Mouse (Mus musculus) limb, embryonic 12.5 days (tissue): Measurements from ENCODE around the gene Pofut2. TPM values are rescaled to one million over a fixed set of nuclear protein-coding genes. Genes with fewer than 3 reads are reported as not detected.

Source experiments
- ATAC-seq: fragments of 200-750 bp; cut with Nextera tagmentation; 2 replicates; pipeline ENCODE4 v1.8.0; 2017; ENCODE audit warnings: low read depth, moderate TSS enrichment; ENCODE audit not compliant: insufficient number of reproducible peaks, insufficient read depth, low FRiP score, low TSS enrichment
- H3K27ac ChIP-seq: fragments of 300-500 bp; sonication (generic); 2 replicates; pipeline ENCODE4 v1.5.1; 2016; ENCODE audit warnings: mild to moderate bottlenecking, moderate library complexity
- H3K27me3 ChIP-seq: fragments of 300-500 bp; sonication (generic); 2 replicates; pipeline ENCODE4 v1.6.1; 2016; ENCODE audit warnings: mild to moderate bottlenecking, moderate library complexity
- H3K36me3 ChIP-seq: fragments of 300-500 bp; sonication (generic); 2 replicates; pipeline ENCODE4 v1.6.1; 2016; ENCODE audit warnings: mild to moderate bottlenecking, moderate library complexity
- H3K4me1 ChIP-seq: fragments of 300-500 bp; sonication (generic); replicated peaks from 2 replicates; pipeline ENCODE4 v1.6.1; 2016
- H3K4me2 ChIP-seq: fragments of 300-500 bp; sonication (generic); 2 replicates; pipeline ENCODE4 v1.6.1; 2016; ENCODE audit warnings: mild to moderate bottlenecking, moderate library complexity
- H3K4me3 ChIP-seq: fragments of 300-500 bp; sonication (generic); replicated peaks from 2 replicates; pipeline ENCODE4 v1.5.1; 2016; ENCODE audit warnings: mild to moderate bottlenecking
- H3K9ac ChIP-seq: fragments of 300-500 bp; sonication (generic); replicated peaks from 2 replicates; pipeline ENCODE4 v1.6.1; 2016; ENCODE audit warnings: mild to moderate bottlenecking, moderate library complexity
- H3K9me3 ChIP-seq: fragments of 300-500 bp; sonication (generic); 2 replicates; pipeline ENCODE4 v1.6.1; 2016; ENCODE audit warnings: mild to moderate bottlenecking, moderate library complexity
- WGBS: fragments of 180-500 bp; shearing (Covaris S2); methylation state at CpG from one replicate; pipeline ENCODE4 v1.1.7; 2016; 5-methylcytosine and 5-hydroxymethylcytosine counted together
- polyA plus RNA-seq: library from polyadenylated mRNA; unstranded; fragments of >200 nt; fragmentation: Nextera tagmentation; extraction: Ambion mirVana; gene quantifications from 2 replicates; pipeline ENCODE4 v1.2.1, GENCODE M21; 2016

Gene Pofut2
- 95.6 and 98.1 TPM in 2 replicates for polyA plus RNA-seq

GRCm38 (mm10) chr10:77258704-77259621, at the start of gene Pofut2:
Gene Pofut2 (plus strand): TSS chr10:77259218.
- Histone ChIP-seq H3K27me3 (no peaks in the 10 kb centered on the region), H3K4me2 (peak within 1 kb of the TSS; percentile 74), H3K36me3 (peaks cover 36% of the 10 kb centered on the region), H3K4me3 (peak within 1 kb of the TSS; percentile 95), H3K9ac (peak within 1 kb of the TSS; percentile 84), H3K9me3 (no peaks in the 10 kb centered on the region), H3K4me1 (peaks cover 22% of the 10 kb centered on the region), H3K27ac (peak within 1 kb of the TSS; percentile 87)
- under 1% methylated on average over 81 of the region's 81 CpGs for WGBS
- ATAC-seq = peak; percentile 97

GRCm38 (mm10) chr10:77209261-77209660, 49.8 kb upstream of the Pofut2 start:
- no peaks in the 10 kb centered on the region for H3K9me3 ChIP-seq
- H3K4me3 ChIP-seq = no peak overlapping the region
- no peaks in the 10 kb centered on the region for H3K36me3 ChIP-seq
- no peak for ATAC-seq
- peaks cover 32% of the 10 kb centered on the region for H3K4me1 ChIP-seq
- no peak overlapping the region for H3K4me2 ChIP-seq
- H3K27me3 ChIP-seq = no peaks in the 10 kb centered on the region
- no peak overlapping the region for H3K9ac ChIP-seq
- 46% methylated on average over 5 of the region's 5 CpGs for WGBS
- H3K27ac ChIP-seq = no peak overlapping the region

- Histone ChIP-seq H3K27ac (no peak overlapping the region), H3K4me1 (peaks cover 30% of the 10 kb centered on the region), H3K36me3 (no peaks in the 10 kb centered on the region), H3K4me3 (no peak overlapping the region), H3K9me3 (no peaks in the 10 kb centered on the region), H3K4me2 (no peak overlapping the region), H3K27me3 (no peaks in the 10 kb centered on the region), H3K9ac (no peak overlapping the region)
- ATAC-seq = no peak
- WGBS = 86% methylated on average over 3 of the region's 3 CpGs
Measured at GRCm38 (mm10) chr10:77210666-77211065, 48.4 kb upstream of the Pofut2 start.

- H3K4me2 ChIP-seq = no peak overlapping the region
- H3K9ac ChIP-seq = no peak overlapping the region
- 65% methylated on average over 11 of the region's 11 CpGs for WGBS
- no peak for ATAC-seq
- H3K36me3 ChIP-seq = no peaks in the 10 kb centered on the region
- H3K4me3 ChIP-seq = no peak overlapping the region
- peaks cover 32% of the 10 kb centered on the region for H3K4me1 ChIP-seq
- no peak overlapping the region for H3K27ac ChIP-seq
- no peaks in the 10 kb centered on the region for H3K27me3 ChIP-seq
- no peaks in the 10 kb centered on the region for H3K9me3 ChIP-seq
Measured at GRCm38 (mm10) chr10:77211116-77211570, 47.9 kb upstream of the Pofut2 start.

GRCm38 (mm10) chr10:77212354-77213120, 46.5 kb upstream of the Pofut2 start:
- H3K36me3 ChIP-seq = no peaks in the 10 kb centered on the region
- ATAC-seq = no peak
- no peak overlapping the region for H3K27ac ChIP-seq
- no peak overlapping the region for H3K9ac ChIP-seq
- no peak overlapping the region for H3K4me2 ChIP-seq
- WGBS = 86% methylated on average over 6 of the region's 6 CpGs
- no peaks in the 10 kb centered on the region for H3K27me3 ChIP-seq
- H3K4me3 ChIP-seq = no peak overlapping the region
- peaks cover 19% of the 10 kb centered on the region for H3K4me1 ChIP-seq
- H3K9me3 ChIP-seq = no peaks in the 10 kb centered on the region

- Histone ChIP-seq H3K4me3 (no peak overlapping the region), H3K4me2 (no peak overlapping the region), H3K9ac (no peak overlapping the region), H3K27ac (no peak overlapping the region), H3K4me1 (peaks cover 18% of the 10 kb centered on the region), H3K36me3 (no peaks in the 10 kb centered on the region), H3K9me3 (no peaks in the 10 kb centered on the region), H3K27me3 (no peaks in the 10 kb centered on the region)
- ATAC-seq = no peak
- 92% methylated on average over 5 of the region's 5 CpGs for WGBS
Measured at GRCm38 (mm10) chr10:77213483-77213882, 45.5 kb upstream of the Pofut2 start.

GRCm38 (mm10) chr10:77214586-77214985, 44.4 kb upstream of the Pofut2 start:
- H3K9me3 ChIP-seq = no peaks in the 10 kb centered on the region
- 65% methylated on average over 8 of the region's 8 CpGs for WGBS
- H3K4me1 ChIP-seq = peaks cover 15% of the 10 kb centered on the region
- H3K4me2 ChIP-seq = no peak overlapping the region
- H3K27me3 ChIP-seq = no peaks in the 10 kb centered on the region
- H3K4me3 ChIP-seq = no peak overlapping the region
- no peak overlapping the region for H3K9ac ChIP-seq
- H3K27ac ChIP-seq = 0 out of 2 replicates have a peak overlapping the region, but pooled peaks have one; percentile 12
- ATAC-seq = no peak
- no peaks in the 10 kb centered on the region for H3K36me3 ChIP-seq

GRCm38 (mm10) chr10:77215641-77216040, 43.4 kb upstream of the Pofut2 start:
- no peak for ATAC-seq
- H3K36me3 ChIP-seq = no peaks in the 10 kb centered on the region
- H3K27me3 ChIP-seq = no peaks in the 10 kb centered on the region
- 0 out of 2 replicates have a peak overlapping the region, but pooled peaks have one; percentile 18 for H3K9ac ChIP-seq
- H3K9me3 ChIP-seq = no peaks in the 10 kb centered on the region
- H3K4me1 ChIP-seq = peaks cover 15% of the 10 kb centered on the region
- H3K27ac ChIP-seq = no peak overlapping the region
- no peak overlapping the region for H3K4me3 ChIP-seq
- no peak overlapping the region for H3K4me2 ChIP-seq
- WGBS = 59% methylated on average over 4 of the region's 4 CpGs

- 75% methylated on average over 2 of the region's 2 CpGs for WGBS
Measured at GRCm38 (mm10) chr10:77216313-77216712, 42.7 kb upstream of the Pofut2 start.

GRCm38 (mm10) chr10:77217155-77217731, 41.8 kb upstream of the Pofut2 start:
- 81% methylated on average over 6 of the region's 6 CpGs for WGBS
- Histone ChIP-seq H3K27ac (no peak overlapping the region), H3K4me3 (no peak overlapping the region), H3K9ac (no peak overlapping the region), H3K4me1 (peaks cover 11% of the 10 kb centered on the region), H3K36me3 (no peaks in the 10 kb centered on the region), H3K27me3 (no peaks in the 10 kb centered on the region), H3K4me2 (no peak overlapping the region), H3K9me3 (no peaks in the 10 kb centered on the region)
- no peak for ATAC-seq

More at GRCm38 (mm10) chr10:77216313-77216712, 42.7 kb upstream of the Pofut2 start:
- H3K9ac ChIP-seq = no peak overlapping the region
- no peak for ATAC-seq
- no peaks in the 10 kb centered on the region for H3K36me3 ChIP-seq
- no peak overlapping the region for H3K27ac ChIP-seq
- H3K9me3 ChIP-seq = no peaks in the 10 kb centered on the region
- H3K27me3 ChIP-seq = no peaks in the 10 kb centered on the region
- no peak overlapping the region for H3K4me2 ChIP-seq
- H3K4me3 ChIP-seq = no peak overlapping the region
- peaks cover 13% of the 10 kb centered on the region for H3K4me1 ChIP-seq

GRCm38 (mm10) chr10:77218059-77218458, 41.0 kb upstream of the Pofut2 start:
- H3K27me3 ChIP-seq = no peaks in the 10 kb centered on the region
- no peaks in the 10 kb centered on the region for H3K9me3 ChIP-seq
- H3K4me2 ChIP-seq = no peak overlapping the region
- H3K9ac ChIP-seq = no peak overlapping the region
- no peak for ATAC-seq
- peaks cover 11% of the 10 kb centered on the region for H3K4me1 ChIP-seq
- no peaks in the 10 kb centered on the region for H3K36me3 ChIP-seq
- WGBS = 90% methylated on average over 4 of the region's 4 CpGs
- no peak overlapping the region for H3K4me3 ChIP-seq
- no peak overlapping the region for H3K27ac ChIP-seq
